Mouse (Mus musculus) T-cell, adult 2 months (primary cell): ENCODE measurements at regions not wholly inside any gene's neighbourhood (a gene's known extent, or its start where the extent isn't known, plus 50 kb on each side); places are given as distances from the start of the nearest gene placed in this dataset.
"Not testable (repeated sequence)": the region's sequence is repeated elsewhere in the genome, so short reads cannot be mapped to it uniquely, and the experiment has no call there.

Experiments used
- DNase-seq: peaks from one replicate; pipeline ENCODE4 v3.0.0; 2022; ENCODE audit warnings: low spot score

GRCm38 (mm10) chr14:19080001-19080400, 185.9 kb upstream of the Ube2e2 start:
- not testable (repeated sequence) for DNase-seq

- peak; percentile 10 for DNase-seq
Observed at GRCm38 (mm10) chr14:19041984-19042760, 148.1 kb upstream of the Ube2e2 start.

GRCm38 (mm10) chr14:19020102-19020501, 126.0 kb upstream of the Ube2e2 start:
- DNase-seq, result no peak

- no peak for DNase-seq
Observed at GRCm38 (mm10) chr14:19015406-19015805, 121.3 kb upstream of the Ube2e2 start.

- DNase-seq, result not testable (repeated sequence)
Observed at GRCm38 (mm10) chr14:19013558-19013957, 119.5 kb upstream of the Ube2e2 start.

- no peak for DNase-seq
Observed at GRCm38 (mm10) chr14:18983901-18984300, 89.8 kb upstream of the Ube2e2 start.

GRCm38 (mm10) chr14:18963864-18964263, 69.8 kb upstream of the Ube2e2 start:
- no peak for DNase-seq

GRCm38 (mm10) chr14:18963287-18963686, 69.2 kb upstream of the Ube2e2 start:
- no peak for DNase-seq
